Mouse (Mus musculus) embryo, embryonic 11.5 days (tissue): ENCODE data around the gene Opa3.

Experiments used
- DNase-seq: peaks from one replicate; pipeline ENCODE4 v3.0.0-alpha.2; 2012; ENCODE audit warnings: low read depth, low spot score

The Opa3 gene

GRCm38 (mm10) chr7:19227883-19228792 lies at the start of gene Opa3:
TSS of gene Opa3 (plus strand) at chr7:19228334.
- DNase-seq = peak; percentile 100

GRCm38 (mm10) chr7:19178443-19179092 lies 49.6 kb upstream of the Opa3 start:
- DNase-seq = no peak

GRCm38 (mm10) chr7:19179173-19179572 lies 49.0 kb upstream of the Opa3 start:
- no peak for DNase-seq

GRCm38 (mm10) chr7:19179936-19180335 lies 48.2 kb upstream of the Opa3 start:
- DNase-seq = no peak

- no peak for DNase-seq
Observed at GRCm38 (mm10) chr7:19180862-19181429, 47.2 kb upstream of the Opa3 start.

- no peak for DNase-seq
Observed at GRCm38 (mm10) chr7:19184250-19184649, 43.9 kb upstream of the Opa3 start.

- DNase-seq = no peak
Observed at GRCm38 (mm10) chr7:19184758-19185157, 43.4 kb upstream of the Opa3 start.

GRCm38 (mm10) chr7:19194676-19195075 lies 33.5 kb upstream of the Opa3 start:
- no peak for DNase-seq

- DNase-seq = no peak
Observed at GRCm38 (mm10) chr7:19196676-19197075, 31.5 kb upstream of the Opa3 start.

GRCm38 (mm10) chr7:19197985-19198384 lies 30.1 kb upstream of the Opa3 start:
- DNase-seq = no peak

GRCm38 (mm10) chr7:19201660-19202059 lies 26.5 kb upstream of the Opa3 start:
- DNase-seq = no peak

- no peak for DNase-seq
Observed at GRCm38 (mm10) chr7:19202065-19202850, 25.9 kb upstream of the Opa3 start.

- DNase-seq = no peak
Observed at GRCm38 (mm10) chr7:19208201-19208910, 19.8 kb upstream of the Opa3 start.

GRCm38 (mm10) chr7:19208944-19209472 lies 19.1 kb upstream of the Opa3 start:
- DNase-seq = peak; percentile 47

GRCm38 (mm10) chr7:19209494-19209893 lies 18.6 kb upstream of the Opa3 start:
- no peak for DNase-seq

- no peak for DNase-seq
Observed at GRCm38 (mm10) chr7:19210010-19210409, 18.1 kb upstream of the Opa3 start.

GRCm38 (mm10) chr7:19211041-19211675 lies 17.0 kb upstream of the Opa3 start:
- DNase-seq = no peak

- DNase-seq = no peak
Observed at GRCm38 (mm10) chr7:19211996-19212755, 16.0 kb upstream of the Opa3 start, which contains the start of gene Gpr4. TSS of gene Gpr4 (plus strand) at chr7:19212538.

- no peak for DNase-seq
Observed at GRCm38 (mm10) chr7:19213385-19213784, 14.7 kb upstream of the Opa3 start.
